Mouse (Mus musculus) ES-E14 (cell line): ENCODE results near the gene Lingo4.

Experiments used
- CHD2 ChIP-seq: IDR thresholded peaks from 2 replicates; pipeline ENCODE4 v1.6.1; 2014; ENCODE audit warnings: mild to moderate bottlenecking, low read depth, low read length, inconsistent platforms
- MAFK ChIP-seq: IDR thresholded peaks from 2 replicates; pipeline ENCODE4 v1.6.1; 2014; ENCODE audit warnings: mild to moderate bottlenecking, low read depth, low read length, inconsistent platforms; ENCODE audit not compliant: insufficient read depth
- ZC3H11A ChIP-seq: IDR thresholded peaks from 2 replicates; pipeline ENCODE4 v1.6.1; 2012; ENCODE audit warnings: low read depth, mild to moderate bottlenecking, inconsistent platforms, low read length, borderline replicate concordance
- ZNF384 ChIP-seq: IDR thresholded peaks from 2 replicates; pipeline ENCODE4 v1.6.1; 2012; ENCODE audit warnings: low read depth, low read length, inconsistent platforms

- no peak for TF ChIP-seq CHD2
- TF ChIP-seq MAFK, result no peak
- TF ChIP-seq ZNF384, result no peak
- no peak for TF ChIP-seq ZC3H11A
These were observed 29.7 kb upstream of the Lingo4 start for GRCm38 (mm10) chr3:94368631-94369030.
